Mouse (Mus musculus) thymus, adult 18-20 months (tissue): ENCODE data around the gene Hivep1.
A peak's percentile ranks its signal among the peaks of the same experiment; 100 is the strongest.

ENCODE experiments used
- DNase-seq, 2 experiments: peaks; one replicate each; pipeline ENCODE4 v3.0.0; 2022; ENCODE audit warnings: mixed read lengths in 2 of 2

Gene Hivep1

GRCm38 (mm10) chr13:42076751-42077302 is 25.0 kb downstream of the Hivep1 start:
- no peak for DNase-seq

- DNase-seq: peak in 1 of 2 experiments; percentile 50
Observed at GRCm38 (mm10) chr13:42077629-42078028, 25.8 kb downstream of the Hivep1 start.

GRCm38 (mm10) chr13:42080131-42080916 is 28.5 kb downstream of the Hivep1 start:
- DNase-seq: no peak

GRCm38 (mm10) chr13:42088339-42088738 is 36.5 kb downstream of the Hivep1 start:
- no peak for DNase-seq

- DNase-seq: no peak
Observed at GRCm38 (mm10) chr13:42089025-42089424, 37.2 kb downstream of the Hivep1 start.

- DNase-seq: no peak
Observed at GRCm38 (mm10) chr13:42090751-42091150, 38.9 kb downstream of the Hivep1 start.

GRCm38 (mm10) chr13:42092392-42093139 is 40.7 kb downstream of the Hivep1 start:
- DNase-seq: no peak

- DNase-seq: peak; percentile 57 to 66
Observed at GRCm38 (mm10) chr13:42093268-42094042, 41.6 kb downstream of the Hivep1 start.

GRCm38 (mm10) chr13:42095826-42096515 is 44.1 kb downstream of the Hivep1 start:
- peak; percentile 60 to 70 for DNase-seq

GRCm38 (mm10) chr13:42097109-42097508 is 45.3 kb downstream of the Hivep1 start:
- DNase-seq: no peak

- no peak for DNase-seq
Observed at GRCm38 (mm10) chr13:42098522-42098921, 46.7 kb downstream of the Hivep1 start.

- no peak for DNase-seq
Observed at GRCm38 (mm10) chr13:42099523-42099922, 47.7 kb downstream of the Hivep1 start.

- DNase-seq: peak; percentile 43 to 63
Observed at GRCm38 (mm10) chr13:42101440-42102190, 49.8 kb downstream of the Hivep1 start.

- DNase-seq: peak; percentile 61 to 75
Observed at GRCm38 (mm10) chr13:42102980-42103379, 51.2 kb downstream of the Hivep1 start.

- DNase-seq: no peak
Observed at GRCm38 (mm10) chr13:42103486-42104166, 51.8 kb downstream of the Hivep1 start.

- no peak for DNase-seq
Observed at GRCm38 (mm10) chr13:42104371-42104770, 52.5 kb downstream of the Hivep1 start.

GRCm38 (mm10) chr13:42108483-42109215 is 56.8 kb downstream of the Hivep1 start:
- no peak for DNase-seq

GRCm38 (mm10) chr13:42110416-42110815 is 58.6 kb downstream of the Hivep1 start:
- no peak for DNase-seq

GRCm38 (mm10) chr13:42112071-42112470 is 60.2 kb downstream of the Hivep1 start:
- no peak for DNase-seq

GRCm38 (mm10) chr13:42112748-42113147 is 60.9 kb downstream of the Hivep1 start:
- DNase-seq: no peak
